Mouse (Mus musculus): ENCODE measurements at regions not wholly inside any gene's neighbourhood (a gene's known extent, or its start where the extent isn't known, plus 50 kb on each side); places are given as distances from the start of the nearest gene placed in this dataset.

DNA sequence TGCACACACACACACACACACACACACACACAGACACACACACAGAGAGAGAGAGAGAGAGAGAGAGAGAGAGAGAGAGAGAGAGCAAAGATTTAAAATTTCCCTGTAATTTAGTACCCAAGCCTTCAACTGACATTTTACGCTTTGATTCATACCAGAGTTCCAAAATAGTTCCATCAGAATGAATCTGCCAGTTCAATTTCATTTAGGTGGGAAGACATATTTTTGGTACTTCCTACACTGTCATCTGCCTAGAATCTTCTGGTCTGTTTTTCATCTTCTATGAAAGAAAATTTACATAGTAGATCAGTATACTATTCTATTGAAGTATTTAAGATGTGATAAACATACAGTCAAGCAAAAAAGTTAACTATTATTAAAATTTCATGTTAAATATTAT, 1177.4 kb downstream of the Zpld1 start:
- no peak for ATAC-seq (ENCODE audit: low FRiP score)
- WGBS: 93% methylated on average over 1 of the region's 1 CpGs
- no peak for TF ChIP-seq CTCF (IDR thresholded peaks at IDR 0.05)

GRCm38 (mm10) chr16:54098696-54099095, 1199.1 kb downstream of the Zpld1 start:
- no peaks in the 10 kb centered on the region for H3K4me1 ChIP-seq (ENCODE audit: insufficient read depth, low read length)
- H3K9ac ChIP-seq (replicated peaks; ENCODE audit: low read length, poor library complexity, severe bottlenecking): no peak overlapping the region
- TF ChIP-seq CTCF (IDR thresholded peaks at IDR 0.05): no peak
- H3K36me3 ChIP-seq (ENCODE audit: insufficient read depth, low read length): no peaks in the 10 kb centered on the region
- DNase-seq (ENCODE audit: low spot score): no peak
- H3K27me3 ChIP-seq (ENCODE audit: insufficient read depth, low read length): no peaks in the 10 kb centered on the region
- no peaks in the 10 kb centered on the region for H3K9me3 ChIP-seq (ENCODE audit: low read length)
- ATAC-seq (ENCODE audit: low FRiP score): no peak
- WGBS: 86% methylated on average over 2 of the region's 2 CpGs
- H3K4me3 ChIP-seq (ENCODE audit: low read depth, low read length): no peak overlapping the region
- no peak overlapping the region for H3K4me2 ChIP-seq (ENCODE audit: low read depth, low read length, poor library complexity, severe bottlenecking)
- no peak overlapping the region for H3K27ac ChIP-seq (ENCODE audit: low read depth, low read length)

More for the DNA sequence above, 1177.4 kb downstream of the Zpld1 start:
- DNase-seq (ENCODE audit: low spot score): no peak
- Histone ChIP-seq H3K4me3 (ENCODE audit: low read depth, low read length) (no peak overlapping the region), H3K4me1 (ENCODE audit: insufficient read depth, low read length) (no peaks in the 10 kb centered on the region), H3K27me3 (ENCODE audit: insufficient read depth, low read length) (no peaks in the 10 kb centered on the region), H3K4me2 (ENCODE audit: low read depth, low read length, poor library complexity, severe bottlenecking) (no peak overlapping the region), H3K9ac (replicated peaks; ENCODE audit: low read length, poor library complexity, severe bottlenecking) (no peak overlapping the region), H3K36me3 (ENCODE audit: insufficient read depth, low read length) (no peaks in the 10 kb centered on the region), H3K27ac (ENCODE audit: low read depth, low read length) (no peak overlapping the region), H3K9me3 (ENCODE audit: low read length) (no peaks in the 10 kb centered on the region)

- WGBS: 94% methylated on average over 2 of the region's 2 CpGs
- Histone ChIP-seq H3K27ac (ENCODE audit: low read depth, low read length) (no peak overlapping the region), H3K9me3 (ENCODE audit: low read length) (no peaks in the 10 kb centered on the region), H3K27me3 (ENCODE audit: insufficient read depth, low read length) (no peaks in the 10 kb centered on the region), H3K4me2 (ENCODE audit: low read depth, low read length, poor library complexity, severe bottlenecking) (no peak overlapping the region), H3K36me3 (ENCODE audit: insufficient read depth, low read length) (no peaks in the 10 kb centered on the region), H3K9ac (replicated peaks; ENCODE audit: low read length, poor library complexity, severe bottlenecking) (no peak overlapping the region), H3K4me1 (ENCODE audit: insufficient read depth, low read length) (no peaks in the 10 kb centered on the region), H3K4me3 (ENCODE audit: low read depth, low read length) (no peak overlapping the region)
- TF ChIP-seq CTCF (IDR thresholded peaks at IDR 0.05): no peak
- DNase-seq (ENCODE audit: low spot score) (no peak), ATAC-seq (ENCODE audit: low FRiP score) (no peak)
Measured at GRCm38 (mm10) chr16:54092206-54092605, 1205.6 kb downstream of the Zpld1 start.

DNA sequence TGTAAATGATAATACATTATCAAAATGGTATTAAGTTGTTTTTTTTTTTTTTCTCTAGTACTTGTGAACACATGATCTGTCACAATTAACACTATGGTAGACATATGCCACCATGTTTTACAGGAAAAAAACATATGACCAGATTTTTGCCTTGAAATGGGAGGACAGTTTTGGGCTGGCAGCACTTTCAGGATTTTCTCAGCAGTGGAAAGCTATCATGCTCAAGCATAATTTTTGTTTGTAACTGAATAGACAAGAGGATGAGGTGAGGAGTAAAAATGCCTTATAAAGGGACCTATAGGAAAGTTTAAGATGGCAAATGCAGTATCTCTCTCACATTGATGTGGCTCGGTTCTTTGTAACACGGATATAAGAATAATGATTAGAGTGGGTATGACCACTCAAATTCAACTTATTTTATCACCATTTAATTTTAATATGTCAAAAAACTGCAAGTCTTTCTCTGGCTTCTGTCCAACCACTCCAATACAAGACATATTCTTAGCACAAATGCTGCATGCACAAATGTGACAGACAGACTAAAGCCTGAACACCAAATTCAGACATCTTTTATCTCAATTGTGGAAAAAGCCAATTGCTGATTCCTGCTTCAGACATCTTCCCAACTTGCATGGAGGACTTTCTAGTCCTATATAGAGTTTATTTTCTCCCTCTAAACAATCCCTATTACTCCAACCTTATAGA, 1206.6 kb downstream of the Zpld1 start:
- H3K36me3 ChIP-seq (ENCODE audit: insufficient read depth, low read length): no peaks in the 10 kb centered on the region
- no peaks in the 10 kb centered on the region for H3K9me3 ChIP-seq (ENCODE audit: low read length)
- DNase-seq (ENCODE audit: low spot score) (no peak), ATAC-seq (ENCODE audit: low FRiP score) (no peak)
- no peak for TF ChIP-seq CTCF (IDR thresholded peaks at IDR 0.05)
- no peak overlapping the region for H3K4me2 ChIP-seq (ENCODE audit: low read depth, low read length, poor library complexity, severe bottlenecking)
- WGBS: 92% methylated on average over 2 of the region's 2 CpGs
- no peak overlapping the region for H3K27ac ChIP-seq (ENCODE audit: low read depth, low read length)
- H3K4me3 ChIP-seq (ENCODE audit: low read depth, low read length): no peak overlapping the region
- no peak overlapping the region for H3K9ac ChIP-seq (replicated peaks; ENCODE audit: low read length, poor library complexity, severe bottlenecking)
- H3K27me3 ChIP-seq (ENCODE audit: insufficient read depth, low read length): no peaks in the 10 kb centered on the region
- no peaks in the 10 kb centered on the region for H3K4me1 ChIP-seq (ENCODE audit: insufficient read depth, low read length)

GRCm38 (mm10) chr16:54080518-54080917, 1217.3 kb downstream of the Zpld1 start:
- no peak overlapping the region for H3K27ac ChIP-seq (ENCODE audit: low read depth, low read length)
- DNase-seq (ENCODE audit: low spot score): no peak
- no peak for TF ChIP-seq CTCF (IDR thresholded peaks at IDR 0.05)
- no peaks in the 10 kb centered on the region for H3K36me3 ChIP-seq (ENCODE audit: insufficient read depth, low read length)
- no peaks in the 10 kb centered on the region for H3K9me3 ChIP-seq (ENCODE audit: low read length)
- 76% methylated on average over 2 of the region's 2 CpGs for WGBS
- H3K27me3 ChIP-seq (ENCODE audit: insufficient read depth, low read length): no peaks in the 10 kb centered on the region
- no peak overlapping the region for H3K4me2 ChIP-seq (ENCODE audit: low read depth, low read length, poor library complexity, severe bottlenecking)
- H3K9ac ChIP-seq (replicated peaks; ENCODE audit: low read length, poor library complexity, severe bottlenecking): no peak overlapping the region
- no peak for ATAC-seq (ENCODE audit: low FRiP score)
- no peak overlapping the region for H3K4me3 ChIP-seq (ENCODE audit: low read depth, low read length)
- no peaks in the 10 kb centered on the region for H3K4me1 ChIP-seq (ENCODE audit: insufficient read depth, low read length)

GRCm38 (mm10) chr16:54047836-54048235, 1250.0 kb downstream of the Zpld1 start:
- 82% methylated on average over 2 of the region's 2 CpGs for WGBS
- Histone ChIP-seq H3K36me3 (ENCODE audit: insufficient read depth, low read length) (no peaks in the 10 kb centered on the region), H3K9me3 (ENCODE audit: low read length) (no peaks in the 10 kb centered on the region), H3K4me3 (ENCODE audit: low read depth, low read length) (no peak overlapping the region), H3K9ac (replicated peaks; ENCODE audit: low read length, poor library complexity, severe bottlenecking) (no peak overlapping the region), H3K4me1 (ENCODE audit: insufficient read depth, low read length) (no peaks in the 10 kb centered on the region), H3K27ac (ENCODE audit: low read depth, low read length) (no peak overlapping the region), H3K27me3 (ENCODE audit: insufficient read depth, low read length) (no peaks in the 10 kb centered on the region), H3K4me2 (ENCODE audit: low read depth, low read length, poor library complexity, severe bottlenecking) (no peak overlapping the region)
- no peak for TF ChIP-seq CTCF (IDR thresholded peaks at IDR 0.05)
- DNase-seq (ENCODE audit: low spot score) (no peak), ATAC-seq (ENCODE audit: low FRiP score) (no peak)
